Mouse (Mus musculus) retina, postnatal 7 days (tissue): ENCODE results near the gene Elf2.
"Not testable (repeated sequence)": the region's sequence is repeated elsewhere in the genome, so short reads cannot be mapped to it uniquely, and the experiment has no call there.

ENCODE experiments used
- DNase-seq: peaks from one replicate; pipeline ENCODE4 v3.0.0-alpha.2; 2012; ENCODE audit warnings: low read depth, low spot score

The Elf2 gene

GRCm38 (mm10) chr3:51216351-51216750 lies 124.1 kb downstream of the Elf2 start:
- DNase-seq = not testable (repeated sequence)

DNA sequence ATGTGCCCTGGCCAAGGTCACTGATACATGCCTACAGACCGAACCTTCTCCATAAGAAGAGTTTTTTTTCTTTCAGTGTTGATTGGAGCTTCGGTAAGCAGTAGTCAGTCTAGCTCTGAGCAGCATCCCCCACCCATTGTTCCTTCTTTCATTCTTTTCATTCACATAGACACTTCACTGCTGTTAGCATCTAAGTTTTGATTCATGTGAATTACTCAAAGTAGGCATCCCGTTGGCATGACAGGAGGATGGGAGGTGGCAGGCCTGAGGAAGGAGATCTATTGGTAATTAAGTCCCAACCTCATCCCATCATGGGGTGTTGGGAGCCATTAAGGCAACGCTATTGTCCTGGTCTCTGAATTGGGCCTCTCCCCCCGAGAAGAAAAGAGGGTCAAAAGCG lies 124.8 kb downstream of the Elf2 start:
- DNase-seq = no peak

- DNase-seq = no peak
These were observed 127.4 kb downstream of the Elf2 start for GRCm38 (mm10) chr3:51213111-51213510.

- no peak for DNase-seq
These were observed 130.0 kb downstream of the Elf2 start for GRCm38 (mm10) chr3:51210485-51210884.

DNA sequence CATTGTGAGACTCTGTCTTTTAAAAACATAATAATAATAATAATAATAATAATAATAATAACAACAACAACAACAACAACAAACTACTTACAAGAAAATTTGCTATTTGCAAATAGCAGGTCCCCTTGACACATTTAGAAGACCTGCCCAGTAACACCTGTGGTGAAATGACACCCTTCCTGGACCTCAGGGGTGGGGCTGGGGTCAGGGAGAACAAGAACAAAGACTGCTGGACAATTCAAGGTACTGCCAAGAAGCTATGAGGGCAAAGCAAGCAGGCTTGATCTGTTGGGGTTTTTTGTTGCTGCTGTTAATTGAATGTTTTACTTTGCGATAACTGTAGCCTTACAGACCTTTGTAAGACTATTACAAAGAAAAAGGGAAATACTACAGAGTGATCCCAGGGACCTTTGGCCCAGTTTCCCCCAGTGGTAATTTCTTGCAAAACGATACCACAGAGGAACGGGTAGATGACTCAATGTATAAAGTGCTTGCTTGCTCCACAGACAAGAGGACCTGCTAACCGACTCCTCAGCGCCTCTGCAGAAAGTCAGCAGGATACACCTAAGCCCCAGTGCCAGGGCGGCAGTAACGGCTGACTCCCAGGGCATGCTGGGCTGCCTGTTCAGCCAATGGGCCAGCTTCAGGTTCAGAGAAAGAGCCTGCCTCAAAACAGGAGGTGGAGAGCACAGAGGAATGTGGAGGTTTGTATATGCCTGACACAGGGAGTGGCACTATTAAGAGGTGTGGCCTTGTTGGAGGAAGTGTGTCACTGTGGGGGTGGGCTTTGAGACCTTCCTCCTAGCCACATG lies 130.8 kb downstream of the Elf2 start:
- no peak for DNase-seq

DNA sequence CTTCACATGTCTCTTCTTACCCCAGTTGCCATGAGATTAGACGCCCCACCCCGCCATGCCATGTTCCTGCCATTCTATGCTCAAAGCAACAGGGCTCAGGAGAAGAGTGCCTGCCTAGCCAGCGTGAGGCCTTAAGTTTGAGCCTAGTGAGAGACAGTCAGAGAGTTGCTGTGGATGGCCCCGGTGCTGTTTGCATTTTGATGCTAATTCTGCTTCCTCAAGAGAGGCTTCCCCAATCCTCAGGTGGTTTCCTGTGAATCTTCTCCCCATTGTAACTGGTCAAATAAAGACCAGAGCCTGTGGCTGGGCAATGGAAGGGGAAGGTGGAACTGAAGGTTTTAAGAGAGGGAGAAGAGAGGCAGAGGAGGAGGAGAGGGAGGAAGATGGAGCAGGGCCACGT lies 131.8 kb downstream of the Elf2 start:
- no peak for DNase-seq

GRCm38 (mm10) chr3:51206521-51206920 lies 133.9 kb downstream of the Elf2 start:
- no peak for DNase-seq

DNA sequence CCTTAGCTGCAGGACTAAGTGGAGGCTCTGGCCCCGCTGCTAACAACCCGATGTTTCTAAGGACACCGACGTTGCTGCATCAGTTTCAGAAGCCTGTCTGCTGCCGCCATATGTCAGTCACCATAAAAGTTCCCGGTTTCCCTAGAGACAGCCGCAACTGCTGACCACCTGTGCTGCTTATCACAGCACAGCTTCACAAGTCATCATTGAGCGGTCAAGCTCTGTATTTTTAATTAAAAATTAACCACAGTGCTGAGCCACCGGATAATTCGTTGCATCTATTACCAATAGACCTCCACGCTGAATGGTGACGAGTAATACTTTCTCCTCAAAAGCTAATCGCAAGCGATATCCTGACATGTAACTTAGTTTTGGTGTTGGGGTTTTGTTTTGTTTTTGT lies 135.6 kb downstream of the Elf2 start:
- DNase-seq = no peak

- no peak for DNase-seq
These were observed 136.0 kb downstream of the Elf2 start for GRCm38 (mm10) chr3:51204441-51204840.

DNA sequence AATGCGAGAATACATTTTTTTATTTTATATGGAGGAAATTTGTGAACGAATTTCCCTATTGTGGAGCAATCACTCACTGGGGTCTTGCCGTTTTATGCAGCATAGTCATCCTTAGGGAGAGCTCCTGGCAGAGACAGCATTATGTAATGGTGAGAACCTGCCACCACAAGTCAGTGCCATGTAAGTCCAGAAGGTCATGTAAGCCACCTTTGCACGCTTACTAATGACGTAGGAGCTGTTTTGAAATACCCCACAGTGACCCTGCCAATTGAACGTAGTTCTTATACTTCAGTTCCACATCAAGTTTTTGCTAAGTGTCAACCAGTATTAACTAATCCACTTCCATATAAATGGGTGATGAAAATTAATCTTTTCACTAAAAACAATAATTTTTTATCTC lies 136.6 kb downstream of the Elf2 start:
- DNase-seq = no peak
